Mouse (Mus musculus): ENCODE results near the gene Ypel1. TPM values are rescaled to one million over a fixed set of nuclear protein-coding genes. Genes with fewer than 3 reads are reported as not detected.

Ypel1 gene
- polyA plus RNA-seq, 1 experiment from 2014 or later = 174 TPM

- ATAC-seq (ENCODE audit: low FRiP score, low TSS enrichment) (peak; percentile 7), DNase-seq (no peak)
- peak overlapping the region; percentile 76 for H3K4me3 ChIP-seq (replicated peaks; ENCODE audit: low read depth, low read length)
- peaks cover 9% of the 10 kb centered on the region; the same call in 1 of the 2 replicates for H3K4me1 ChIP-seq (ENCODE audit: control insufficient read depth, insufficient read depth, low read length)
- no peaks in the 10 kb centered on the region for H3K27me3 ChIP-seq (ENCODE audit: control insufficient read depth, insufficient read depth, low read length)
- no peaks in the 10 kb centered on the region for H3K9me3 ChIP-seq (ENCODE audit: control insufficient read depth, low read length)
- no peaks in the 10 kb centered on the region for H3K36me3 ChIP-seq (ENCODE audit: control insufficient read depth, insufficient read depth, low read length)
- H3K9ac ChIP-seq (replicated peaks; ENCODE audit: low read length) = peak overlapping the region; percentile 63
- 3% methylated on average over 43 of the region's 43 CpGs for WGBS
- peak overlapping the region; percentile 83 for H3K27ac ChIP-seq (replicated peaks; ENCODE audit: low read depth, low read length)
- H3K4me2 ChIP-seq (ENCODE audit: low read length) = peak overlapping the region; percentile 95
Measured at GRCm38 (mm10) chr16:17131191-17132088, 61.9 kb downstream of the Ypel1 start.

DNA sequence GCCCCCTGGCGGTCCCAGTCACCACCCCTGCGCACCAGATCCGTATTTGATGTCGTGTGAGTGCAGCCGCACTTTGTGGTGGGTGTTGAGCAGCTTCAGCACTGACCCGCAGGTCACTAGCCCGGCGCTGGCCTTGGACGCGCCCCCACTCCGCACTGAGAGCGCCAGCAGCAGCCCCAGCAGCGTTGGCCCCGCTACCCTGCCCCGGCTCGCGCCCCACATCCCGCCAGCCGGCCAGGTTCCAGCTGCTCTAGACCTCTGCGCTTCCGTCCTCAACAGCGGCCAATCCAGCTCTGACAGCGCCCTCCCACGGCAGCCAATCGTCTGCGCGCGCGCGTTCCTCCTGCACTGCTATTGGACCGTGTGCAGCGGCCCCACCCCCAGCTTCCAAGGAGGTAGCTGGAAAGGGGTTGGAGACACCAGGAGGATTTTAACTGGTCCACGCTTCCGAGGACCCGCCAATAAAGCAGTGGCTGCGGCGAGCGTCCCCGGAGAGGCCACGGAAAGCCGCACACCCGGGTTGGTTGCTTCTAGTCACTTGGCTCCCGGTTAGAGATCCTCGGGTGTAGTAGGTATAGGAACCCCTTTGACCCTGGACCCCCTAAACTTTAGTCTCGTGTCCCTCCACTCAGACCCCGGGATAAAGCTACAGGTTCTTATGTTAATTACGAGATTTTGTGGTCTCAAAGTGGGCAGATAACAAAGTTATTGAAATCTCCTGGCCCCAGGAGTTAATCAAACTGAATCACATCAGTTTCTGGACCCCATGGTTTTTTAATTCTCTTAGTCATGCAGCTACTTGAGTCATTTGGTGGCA lies 62.8 kb downstream of the Ypel1 start, which contains the start of gene Sdf2l1:
Sdf2l1 (minus strand) TSS at position 295 of the 817 bp plus-strand sequence.
- Histone ChIP-seq H3K4me3 (replicated peaks; ENCODE audit: low read depth, low read length) (peak within 1 kb of the TSS; percentile 76), H3K4me2 (ENCODE audit: low read length) (peak within 1 kb of the TSS; percentile 95), H3K9me3 (ENCODE audit: control insufficient read depth, low read length) (no peaks in the 10 kb centered on the region), H3K4me1 (ENCODE audit: control insufficient read depth, insufficient read depth, low read length) (peaks cover 9% of the 10 kb centered on the region; the same call in 1 of the 2 replicates), H3K36me3 (ENCODE audit: control insufficient read depth, insufficient read depth, low read length) (no peaks in the 10 kb centered on the region), H3K27me3 (ENCODE audit: control insufficient read depth, insufficient read depth, low read length) (no peaks in the 10 kb centered on the region), H3K9ac (replicated peaks; ENCODE audit: low read length) (peak within 1 kb of the TSS; percentile 63), H3K27ac (replicated peaks; ENCODE audit: low read depth, low read length) (peak within 1 kb of the TSS; percentile 83)
- under 1% methylated on average over 47 of the region's 47 CpGs for WGBS
- peak; percentile 98 for DNase-seq
- peak; percentile 98 for ATAC-seq (ENCODE audit: low FRiP score, low TSS enrichment)

DNA sequence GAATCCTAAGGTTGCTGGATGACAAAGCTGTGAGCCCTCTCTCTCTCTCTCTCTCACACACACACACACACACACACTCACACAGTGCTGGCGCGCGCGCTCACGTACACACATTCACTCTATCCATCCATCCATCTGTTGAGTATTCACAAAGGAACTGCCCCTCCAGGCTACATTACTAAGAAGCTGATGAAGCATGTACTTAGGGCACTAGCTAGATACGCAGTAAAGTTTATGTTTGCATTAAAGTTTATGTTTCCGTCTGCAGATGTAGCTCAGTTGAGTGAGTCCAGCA lies 63.4 kb downstream of the Ypel1 start:
- 33% methylated on average over 7 of the region's 7 CpGs for WGBS
- no peaks in the 10 kb centered on the region for H3K27me3 ChIP-seq (ENCODE audit: control insufficient read depth, insufficient read depth, low read length)
- peak; percentile 11 for DNase-seq
- H3K4me1 ChIP-seq (ENCODE audit: control insufficient read depth, insufficient read depth, low read length) = peaks cover 9% of the 10 kb centered on the region; the same call in 1 of the 2 replicates
- no peak overlapping the region for H3K27ac ChIP-seq (replicated peaks; ENCODE audit: low read depth, low read length)
- H3K4me2 ChIP-seq (ENCODE audit: low read length) = peak overlapping the region; percentile 95
- H3K9me3 ChIP-seq (ENCODE audit: control insufficient read depth, low read length) = no peaks in the 10 kb centered on the region
- no peaks in the 10 kb centered on the region for H3K36me3 ChIP-seq (ENCODE audit: control insufficient read depth, insufficient read depth, low read length)
- H3K9ac ChIP-seq (replicated peaks; ENCODE audit: low read length) = no peak overlapping the region
- peak overlapping the region; percentile 76 for H3K4me3 ChIP-seq (replicated peaks; ENCODE audit: low read depth, low read length)
- no peak for ATAC-seq (ENCODE audit: low FRiP score, low TSS enrichment)

MicroRNA genes within 50 kb of the gene (microRNA counts, 519-probe panel; counts per million panel counts)
- 6,225 counts per million, percentile 79 among the panel's probes with 10 or more counts for microRNA mmu-miR-130b
- microRNA mmu-miR-301b = 4,590 counts per million, percentile 36 among the panel's probes with 10 or more counts

Small RNAs within 50 kb of the gene (microRNA-seq; reads per million reads assigned to microRNA genes)
- gene Mir130b (7,667 reads per million, percentile 95 among the genes with 10 or more reads in this experiment), gene Mir301b (237 reads per million, percentile 64 among the genes with 10 or more reads in this experiment)

Other genes with a start within 250 kb of the Ypel1 start
- gene Spag6l, start 240.2 kb upstream of the Ypel1 start, polyA plus RNA-seq (2014; fragmentation: Nextera tagmentation; extraction: Ambion mirVana) = 17.9 and 18.7 TPM in 2 replicates
- not detected in 2 replicates for gene Igll1, start 205.7 kb upstream of the Ypel1 start, polyA plus RNA-seq (2014; fragmentation: Nextera tagmentation; extraction: Ambion mirVana)
- gene Top3b, start 199.0 kb upstream of the Ypel1 start, polyA plus RNA-seq (2014; fragmentation: Nextera tagmentation; extraction: Ambion mirVana) = 67.5 and 71.9 TPM in 2 replicates
- gene Vpreb1, start 198.9 kb upstream of the Ypel1 start, polyA plus RNA-seq (2014; fragmentation: Nextera tagmentation; extraction: Ambion mirVana) = 0.84 and 1.3 TPM in 2 replicates
- 15.5 and 17.4 TPM in 2 replicates for gene Ppm1f, start 173.2 kb upstream of the Ypel1 start, polyA plus RNA-seq (2014; fragmentation: Nextera tagmentation; extraction: Ambion mirVana)
- 214 and 219 TPM in 2 replicates for gene Mapk1, start 86.3 kb upstream of the Ypel1 start, polyA plus RNA-seq (2014; fragmentation: Nextera tagmentation; extraction: Ambion mirVana)
- gene Ppil2, start 41.6 kb downstream of the Ypel1 start, polyA plus RNA-seq (2014; fragmentation: Nextera tagmentation; extraction: Ambion mirVana) = 142 and 145 TPM in 2 replicates
- 14.8 and 15.8 TPM in 2 replicates for gene 2610318N02Rik, start 55.5 kb downstream of the Ypel1 start, polyA plus RNA-seq (2014; fragmentation: Nextera tagmentation; extraction: Ambion mirVana)
- gene Sdf2l1, start 62.7 kb downstream of the Ypel1 start, polyA plus RNA-seq (2014; fragmentation: Nextera tagmentation; extraction: Ambion mirVana) = 20.3 and 23.2 TPM in 2 replicates
- gene Ydjc, start 74.9 kb downstream of the Ypel1 start, polyA plus RNA-seq (2014; fragmentation: Nextera tagmentation; extraction: Ambion mirVana) = 34.2 and 46.8 TPM in 2 replicates
- gene Ccdc116, start 77.5 kb downstream of the Ypel1 start, polyA plus RNA-seq (2014; fragmentation: Nextera tagmentation; extraction: Ambion mirVana) = 2.0 and 2.7 TPM in 2 replicates
- 272 and 297 TPM in 2 replicates for gene Ube2l3, start 133.0 kb downstream of the Ypel1 start, polyA plus RNA-seq (2014; fragmentation: Nextera tagmentation; extraction: Ambion mirVana)
- 1.8 and 2.0 TPM in 2 replicates for gene Rimbp3, start 138.9 kb downstream of the Ypel1 start, polyA plus RNA-seq (2014; fragmentation: Nextera tagmentation; extraction: Ambion mirVana)
- gene Hic2, start 163.9 kb downstream of the Ypel1 start, polyA plus RNA-seq (2014; fragmentation: Nextera tagmentation; extraction: Ambion mirVana) = 6.4 and 7.7 TPM in 2 replicates
- gene Tmem191c, start 206.4 kb downstream of the Ypel1 start, polyA plus RNA-seq (2014; fragmentation: Nextera tagmentation; extraction: Ambion mirVana) = 25.3 and 38.0 TPM in 2 replicates

Data from midbrain, embryonic 14.5 days (tissue).